In the genomic region with DNA sequence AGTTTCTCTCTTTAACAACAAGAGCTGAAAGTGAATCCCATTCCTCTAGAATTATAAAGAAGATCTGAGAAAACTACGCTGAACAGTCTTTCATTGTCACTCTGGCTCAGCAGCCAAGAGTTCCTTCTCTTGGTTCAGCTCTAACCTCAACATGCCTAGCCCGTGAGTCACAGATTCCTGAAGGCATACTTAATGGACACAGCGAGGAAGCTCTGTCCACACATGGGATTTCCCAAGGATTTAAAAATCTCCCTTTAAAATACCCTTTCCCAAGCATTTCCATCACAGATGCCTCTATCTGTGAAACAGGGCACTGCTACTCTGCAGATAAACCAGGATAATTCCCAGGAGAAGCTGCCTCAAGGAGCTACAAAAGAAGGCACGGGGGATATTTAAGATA, we compare ENCODE assay signal across 9 mouse cellular contexts. TPM values are rescaled to one million over a fixed set of nuclear protein-coding genes. Genes with fewer than 3 reads are reported as not detected.
DNase-seq lines count a peak whose midpoint lies in the region; ATAC-seq and TF ChIP-seq lines count a peak whose summit lies in the region.
"Had no signal": no experiment of that assay in that cellular context is flagged by ENCODE, and none has a peak within 500 bp of the region (broad histone marks: within the 10 kb centered on the region; RNA-seq: fewer than 3 reads in every experiment).

No protein-coding gene starts in this region.

- no peak overlapping the region for H3K9ac ChIP-seq in heart, embryonic 16.5 days (ENCODE audit: low read length)

- TF ChIP-seq CTCF in bone marrow macrophage, adult 2 months (IDR thresholded peaks at IDR 0.05; ENCODE audit: low read depth, low read length): no peak

- TF ChIP-seq POLR2A in bone marrow macrophage, adult 2 months (IDR thresholded peaks at IDR 0.05; ENCODE audit: borderline replicate concordance, low read depth, low read length): no peak

- H3K9me3 ChIP-seq in heart, embryonic 16.5 days (replicated peaks; ENCODE audit: control insufficient read depth, low read length): no peaks in the 10 kb centered on the region
- H3K9me3 ChIP-seq: forebrain, embryonic 10.5 days had no signal

- no peaks in the 10 kb centered on the region for H3K27me3 ChIP-seq in heart, embryonic 16.5 days (ENCODE audit: control insufficient read depth, insufficient read depth, low read length)

- no peaks in the 10 kb centered on the region for H3K36me3 ChIP-seq in heart, embryonic 16.5 days (ENCODE audit: control insufficient read depth, insufficient read depth)
- H3K36me3 ChIP-seq: forebrain, embryonic 10.5 days had no signal

- WGBS in heart, embryonic 16.5 days: 29% methylated on average over 4 of the region's 4 CpGs

- H3K4me1 ChIP-seq in bone marrow macrophage, adult 2 months (ENCODE audit: control insufficient read depth, insufficient read depth, low read length): peaks cover 26% of the 10 kb centered on the region
- H3K4me1 ChIP-seq in heart, embryonic 16.5 days (ENCODE audit: control insufficient read depth, insufficient read depth, low read length): peaks cover 12% of the 10 kb centered on the region
- H3K4me1 ChIP-seq: forebrain, embryonic 10.5 days had no signal

- DNase-seq in kidney, postnatal 4 days: peak; percentile 13 to 21
- no peak for DNase-seq in kidney, adult 8-10 months
- DNase-seq in lung, postnatal 25 days (ENCODE audit: low spot score): peak; percentile 39
- DNase-seq in frontal cortex, postnatal 25 days (ENCODE audit: low spot score in 2 of 2): no peak
- DNase-seq in spleen, postnatal 14 days (ENCODE audit: low spot score in 2 of 2): no peak
- no peak for DNase-seq in ovary, postnatal 10 days (ENCODE audit: low spot score)

- peak; percentile 82 for ATAC-seq in heart, embryonic 16.5 days (replicated peaks; ENCODE audit: extremely low read depth, insufficient read depth, low FRiP score)

- no peak overlapping the region for H3K4me3 ChIP-seq in bone marrow macrophage, adult 2 months (ENCODE audit: insufficient read depth, low read length)
- H3K4me3 ChIP-seq in heart, embryonic 16.5 days (ENCODE audit: low read length): no peak overlapping the region
- H3K4me3 ChIP-seq: forebrain, embryonic 10.5 days had no signal

- no peak overlapping the region for H3K4me2 ChIP-seq in heart, embryonic 16.5 days (ENCODE audit: low read depth, low read length)

- peak overlapping the region; percentile 66 for H3K27ac ChIP-seq in bone marrow macrophage, adult 2 months (ENCODE audit: insufficient read depth, low read depth, low read length)
- peak overlapping the region; percentile 68 for H3K27ac ChIP-seq in heart, embryonic 16.5 days (ENCODE audit: low read length)
- H3K27ac ChIP-seq: forebrain, embryonic 10.5 days had no signal

RNA-seq across cellular contexts. Expression of a gene that starts 15.0 kb away (rescaled TPM):
- 0.59 and 1.4 TPM in 2 replicates for polyA plus RNA-seq in bone marrow macrophage, adult 2 months (2012; ENCODE audit: insufficient read depth, insufficient read length, missing spikeins)
- polyA plus RNA-seq in heart, embryonic 16.5 days (2015; fragmentation: Nextera tagmentation; extraction: Ambion mirVana): 0.85 and 0.92 TPM in 2 replicates
- polyA plus RNA-seq: forebrain, embryonic 10.5 days had no signal

RNA-seq across cellular contexts. Expression of a gene that starts 27.6 kb away (rescaled TPM):
- polyA plus RNA-seq in bone marrow macrophage, adult 2 months (2012; ENCODE audit: insufficient read depth, insufficient read length, missing spikeins): 7.4 and 7.7 TPM in 2 replicates
- polyA plus RNA-seq in heart, embryonic 16.5 days (2015; fragmentation: Nextera tagmentation; extraction: Ambion mirVana): not detected in 2 replicates
- polyA plus RNA-seq: forebrain, embryonic 10.5 days had no signal

RNA-seq across cellular contexts. Expression of a gene that starts 54.9 kb away (rescaled TPM):
- 8.1 and 9.0 TPM in 2 replicates for polyA plus RNA-seq in bone marrow macrophage, adult 2 months (2012; ENCODE audit: insufficient read depth, insufficient read length, missing spikeins)
- polyA plus RNA-seq in heart, embryonic 16.5 days (2015; fragmentation: Nextera tagmentation; extraction: Ambion mirVana): 24.2 and 25.2 TPM in 2 replicates

Comparison
In these comparisons a context has a peak if more than half of its experiments do, and no peak if none do; other contexts are left out.
1. DNase-seq: peak in kidney, postnatal 4 days (2 of 2) and lung, postnatal 25 days (single experiment); none in kidney, adult 8-10 months (0 of 2), frontal cortex, postnatal 25 days (0 of 2), spleen, postnatal 14 days (0 of 2) and ovary, postnatal 10 days (single experiment).